Mouse (Mus musculus) hematopoietic stem cell, adult 5-6 weeks (primary cell): Measurements from ENCODE around the gene Tkfc. TPM values are rescaled to one million over a fixed set of nuclear protein-coding genes. Genes with fewer than 3 reads are reported as not detected.

Experiments
- ATAC-seq, 2 experiments: fragments of 125-278 bp in 1 of 2; replicated peaks in 1 of 2; 2 replicates each; pipeline ENCODE4 v1.8.0; 2016 to 2017; ENCODE audit warnings: inconsistent platforms in 2 of 2, mild to moderate bottlenecking in 2 of 2, moderate number of reproducible peaks in 2 of 2, low read depth in 1 of 2, moderate TSS enrichment in 1 of 2; ENCODE audit not compliant: low FRiP score in 2 of 2, poor library complexity in 2 of 2, severe bottlenecking in 2 of 2, insufficient read depth in 1 of 2, low TSS enrichment in 1 of 2
- total RNA-seq: library from RNA; stranded (forward); fragments of 172-1452, 232-1000 nt; gene quantifications from 2 replicates; pipeline ENCODE4 v1.2.3, GENCODE M21; 2017

The Tkfc gene
- total RNA-seq = 4.0 and 7.3 TPM in 2 replicates

GRCm38 (mm10) chr19:10605293-10605900 lies at the start of gene Tkfc, which contains the start of gene Ddb1:
Tkfc (minus strand) TSS chr19:10605654.
Ddb1 (plus strand) TSS chr19:10605327.
- ATAC-seq = peak; percentile 91 to 93

- no peak for ATAC-seq
These were observed 42.7 kb upstream of the Tkfc start for GRCm38 (mm10) chr19:10648156-10648555.

DNA sequence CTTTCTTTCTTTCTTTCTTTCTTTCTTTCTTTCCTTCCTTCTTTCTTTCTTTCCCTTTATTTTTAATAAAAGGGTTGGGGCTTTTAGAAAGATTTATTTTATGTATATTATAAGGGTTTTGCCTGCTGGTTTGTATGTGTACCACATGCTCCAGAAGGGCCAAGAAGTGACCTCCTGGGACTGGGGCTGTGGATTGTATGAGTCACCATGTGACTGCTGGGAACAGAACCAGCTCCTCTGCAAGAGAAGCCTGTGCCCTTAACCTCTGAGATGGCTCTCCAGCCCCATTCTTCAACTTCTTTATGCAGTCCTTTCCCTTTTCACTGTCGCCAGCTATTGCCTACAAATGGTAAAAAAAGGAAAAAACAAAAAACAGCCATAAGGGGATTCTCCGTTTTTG lies 40.2 kb upstream of the Tkfc start:
- no peak for ATAC-seq

DNA sequence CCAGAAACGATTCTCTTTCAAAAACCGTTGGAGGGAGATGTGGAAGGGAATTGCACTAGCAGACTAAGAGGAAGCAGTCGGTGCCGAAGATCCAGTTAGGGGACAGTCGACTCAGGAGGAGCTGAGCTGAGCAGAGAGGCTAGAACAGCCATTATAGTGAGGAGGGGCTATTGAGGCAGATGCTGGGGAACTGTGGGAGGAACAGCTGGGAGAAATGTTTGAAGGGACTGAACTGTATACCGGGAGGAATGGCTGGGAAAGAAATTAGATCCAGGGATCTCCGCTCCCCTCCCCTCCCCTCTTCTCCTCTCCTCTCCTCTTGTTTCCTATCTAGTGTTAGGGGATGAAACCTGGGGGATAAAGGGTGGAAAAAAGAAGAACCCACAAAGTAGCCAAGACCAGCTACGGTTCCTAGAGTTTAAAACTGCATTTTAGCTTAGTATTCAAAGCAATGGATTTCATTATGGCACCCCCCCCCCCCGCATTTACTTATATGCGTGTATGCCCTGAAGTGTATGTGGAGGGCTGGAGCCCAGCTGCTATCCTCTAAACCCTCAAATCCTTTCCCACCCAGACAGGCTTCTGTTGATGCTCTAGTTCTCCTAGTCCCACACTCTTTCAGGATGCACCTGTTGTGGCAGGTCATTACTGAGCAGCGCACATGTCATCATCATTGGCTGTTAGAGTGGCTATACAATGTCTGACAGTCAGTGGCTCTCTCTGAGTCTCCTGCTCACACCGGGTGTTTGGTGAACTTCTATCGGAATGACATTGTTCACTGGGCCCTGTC lies 35.3 kb upstream of the Tkfc start:
- ATAC-seq = no peak

- ATAC-seq = peak in 1 of 2 experiments; percentile 19; a peak in 1 of 4 replicates
These were observed 34.6 kb upstream of the Tkfc start for GRCm38 (mm10) chr19:10640080-10640479.

DNA sequence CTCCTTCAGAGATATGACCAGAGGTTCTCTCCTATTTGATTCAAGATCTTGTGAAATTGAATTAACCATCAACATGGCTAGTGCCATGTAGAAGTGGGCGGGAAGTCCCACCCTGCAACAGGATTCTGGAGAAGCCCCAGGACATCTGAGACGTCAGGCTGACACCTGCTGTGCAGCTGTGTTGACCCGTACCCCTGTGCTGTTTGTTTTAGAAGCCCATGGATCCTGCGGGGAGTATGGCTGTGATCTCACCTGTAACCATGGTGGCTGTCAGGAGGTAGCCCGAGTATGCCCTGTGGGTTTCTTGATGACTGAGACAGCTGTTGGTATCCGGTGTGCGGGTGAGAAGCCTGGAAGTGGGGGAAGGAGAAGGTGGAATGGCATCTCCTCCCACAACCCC lies 32.4 kb upstream of the Tkfc start:
- no peak for ATAC-seq

DNA sequence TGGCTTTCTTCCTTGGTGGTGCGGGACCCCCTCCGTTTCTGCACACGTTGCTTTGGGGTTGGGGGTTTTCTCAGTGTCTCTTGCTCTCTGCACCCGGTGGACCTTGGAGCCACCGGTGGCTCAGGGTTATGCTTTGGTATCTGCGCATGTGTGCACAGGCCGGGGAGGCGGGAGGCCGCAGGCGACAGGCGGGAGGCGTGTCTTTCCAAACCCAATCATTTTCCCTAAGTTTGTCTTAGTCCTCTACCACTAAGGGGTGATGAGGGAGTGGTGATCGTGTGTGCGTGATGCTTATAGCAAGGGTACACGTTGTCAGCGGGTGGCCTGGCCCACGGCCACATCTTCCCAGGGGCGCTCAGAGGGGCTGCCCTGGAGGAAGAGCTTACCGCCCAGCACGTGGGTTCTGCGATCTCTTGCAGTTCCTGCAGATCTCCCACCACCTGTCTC lies 29.4 kb upstream of the Tkfc start:
- peak; percentile 60 to 78 for ATAC-seq

GRCm38 (mm10) chr19:10634106-10634871 lies 28.8 kb upstream of the Tkfc start, which contains the start of gene Vwce:
Vwce (plus strand) TSS chr19:10634213.
- peak; percentile 70 to 77 for ATAC-seq

DNA sequence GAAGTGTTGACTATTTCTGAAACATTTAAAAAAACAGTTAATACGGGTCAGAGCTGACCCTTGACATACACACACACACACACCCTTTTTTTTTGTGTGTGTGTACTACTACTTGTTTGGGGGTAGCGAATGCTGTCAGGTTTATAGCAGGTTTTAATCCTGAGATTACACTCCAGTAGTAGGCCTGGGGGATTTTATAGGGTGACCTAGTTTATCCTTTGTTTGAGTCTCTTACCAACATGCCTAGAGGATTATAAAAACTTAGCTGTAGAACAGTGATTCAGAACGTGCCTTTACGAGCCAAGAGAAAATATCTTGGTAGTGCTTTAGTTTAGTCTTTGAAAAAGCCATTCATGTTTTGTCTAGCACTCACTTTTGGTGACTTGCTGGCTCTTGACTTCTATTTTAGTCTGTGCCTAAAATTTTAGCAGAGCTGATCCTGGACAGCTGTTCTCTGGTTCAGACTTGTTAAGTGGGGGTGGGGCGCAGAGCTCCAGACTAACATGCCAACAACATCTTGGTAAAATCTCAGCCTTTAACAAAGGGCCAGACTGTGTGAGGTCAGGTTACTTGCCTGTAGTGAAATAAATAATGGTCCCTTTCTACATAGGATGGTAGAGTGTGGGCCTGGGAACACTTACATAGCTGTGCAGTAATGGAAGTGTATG lies 3.3 kb upstream of the Tkfc start:
- ATAC-seq = no peak

GRCm38 (mm10) chr19:10605901-10606622 lies 608 bp upstream of the Tkfc start:
- no peak for ATAC-seq

- no peak for ATAC-seq
These were observed 920 bp downstream of the Tkfc start for GRCm38 (mm10) chr19:10604534-10604933.

- no peak for ATAC-seq
These were observed 1.6 kb downstream of the Tkfc start for GRCm38 (mm10) chr19:10603660-10604523.

DNA sequence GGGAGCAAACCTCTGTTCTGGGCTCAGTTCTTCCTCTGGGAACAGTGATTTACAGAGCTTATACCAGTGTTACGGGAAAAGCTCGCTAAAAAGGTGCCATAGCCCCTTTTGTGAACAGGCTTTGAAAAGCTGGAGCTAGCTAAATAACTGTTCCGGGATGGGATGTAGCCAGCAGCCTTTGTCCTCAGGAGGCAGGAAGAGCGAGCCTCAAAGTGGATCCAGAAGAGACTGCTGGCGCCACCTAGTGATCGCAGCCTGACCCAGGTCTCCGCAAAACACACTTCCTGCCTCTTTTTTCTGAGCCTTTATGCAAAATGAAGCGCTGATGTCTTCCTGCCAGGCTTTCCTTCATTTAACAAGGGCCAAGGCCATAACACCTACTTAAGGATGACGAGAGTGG lies 2.7 kb downstream of the Tkfc start:
- peak; percentile 51 to 54 for ATAC-seq

GRCm38 (mm10) chr19:10602247-10602769 lies 3.1 kb downstream of the Tkfc start:
- 0 out of 4 replicates have a peak, but pooled peaks of 1 of the 2 experiments have one; percentile 2 for ATAC-seq

GRCm38 (mm10) chr19:10599648-10600047 lies 5.8 kb downstream of the Tkfc start:
- ATAC-seq = no peak

- ATAC-seq = no peak
These were observed 7.3 kb downstream of the Tkfc start for GRCm38 (mm10) chr19:10598188-10598587.
